Mouse (Mus musculus) inflammation-experienced regulatory T-cells, adult 6 months (primary cell): ENCODE measurements around the gene Mesp2. TPM values are rescaled to one million over a fixed set of nuclear protein-coding genes. Genes with fewer than 3 reads are reported as not detected.

Experiments used
- ATAC-seq: one replicate; pipeline ENCODE4 v1.8.0; 2017
- polyA plus RNA-seq, 3 experiments: library from polyadenylated mRNA; unstranded; fragments of 100-300 nt; shearing (Covaris generic); gene quantifications; one replicate each; pipeline ENCODE4 v1.2.1; 2017

Gene Mesp2
- polyA plus RNA-seq, 3 experiments from 2014 or later = 0.24 to 0.29 TPM; not detected in 1

DNA sequence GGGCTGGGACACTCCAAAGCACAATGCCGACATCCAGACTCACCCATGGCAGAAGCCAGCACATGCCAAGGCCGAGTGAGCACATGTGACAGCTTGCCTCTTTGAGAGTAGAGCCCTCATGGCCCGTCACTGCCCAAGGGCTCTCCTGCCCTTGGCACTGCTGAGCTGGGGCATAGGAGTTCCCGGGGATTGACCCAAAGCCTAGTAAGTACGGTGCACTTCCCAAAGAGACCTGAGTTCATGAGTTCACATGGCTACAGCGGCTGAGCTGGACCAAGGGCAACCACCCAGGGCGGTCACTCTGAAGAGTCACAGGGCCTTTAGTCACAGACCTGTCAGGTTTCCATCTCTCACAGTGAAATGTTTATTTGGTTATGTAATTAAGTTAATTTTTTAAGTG is 2.0 kb upstream of the Mesp2 start:
- no peak for ATAC-seq

DNA sequence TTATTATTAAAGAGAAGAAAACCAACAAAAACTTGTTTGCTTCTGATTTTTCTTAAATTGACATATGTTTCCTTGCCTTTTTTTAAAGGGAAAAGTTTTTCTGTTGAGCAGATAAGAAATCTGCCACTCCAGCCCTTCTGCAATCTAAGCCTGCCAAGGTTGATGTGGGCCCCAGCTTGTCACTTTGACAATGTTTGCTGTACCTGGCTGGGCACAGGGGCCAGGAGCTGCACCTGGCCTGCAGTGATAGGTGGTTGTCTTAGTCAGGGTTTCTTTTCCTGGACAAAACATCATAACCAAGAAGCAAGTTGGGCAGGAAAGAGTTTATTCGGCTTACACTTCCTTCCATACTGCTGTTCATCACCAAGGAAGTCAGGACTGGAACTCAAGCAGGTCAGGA is 2.9 kb downstream of the Mesp2 start:
- no peak for ATAC-seq

DNA sequence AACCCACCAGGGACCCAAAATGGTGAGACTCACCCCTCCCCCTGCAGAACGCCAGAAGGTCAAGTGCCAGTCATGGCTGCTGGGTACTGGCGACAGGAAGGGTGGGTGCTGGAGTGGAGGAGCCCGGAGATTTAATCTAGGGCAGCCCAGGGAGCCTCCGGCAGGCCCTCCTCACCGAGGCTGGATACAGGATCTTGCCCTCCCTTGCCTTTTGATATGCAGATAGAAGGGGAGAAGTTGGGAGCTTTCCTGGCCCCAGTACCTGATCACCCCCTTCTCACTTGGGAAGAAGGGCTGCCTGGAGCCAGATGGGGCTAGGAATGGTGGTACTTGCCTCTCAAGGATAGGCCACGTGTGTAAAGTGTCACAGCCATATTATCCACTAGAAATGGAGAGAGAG is 7.8 kb downstream of the Mesp2 start:
- ATAC-seq = no peak

DNA sequence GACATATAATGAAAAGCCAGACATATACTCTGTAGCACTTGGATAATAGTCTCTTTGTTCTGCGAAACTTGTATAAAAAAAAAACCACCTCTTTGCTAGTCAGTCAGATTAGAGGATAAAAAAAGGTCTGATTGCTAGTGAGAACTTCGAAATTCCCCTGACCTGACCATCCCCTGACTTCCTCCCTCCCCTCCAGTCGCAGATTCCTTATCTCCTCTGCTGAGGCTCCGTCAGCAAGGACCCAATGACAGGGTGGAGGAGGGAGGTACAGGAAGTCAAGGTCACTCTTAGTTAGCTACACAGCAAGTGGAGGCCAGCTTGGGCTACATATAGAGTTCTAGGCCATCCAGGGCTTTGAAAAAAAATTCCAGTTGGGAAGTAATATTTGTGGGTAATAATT is 9.0 kb downstream of the Mesp2 start:
- no peak for ATAC-seq

DNA sequence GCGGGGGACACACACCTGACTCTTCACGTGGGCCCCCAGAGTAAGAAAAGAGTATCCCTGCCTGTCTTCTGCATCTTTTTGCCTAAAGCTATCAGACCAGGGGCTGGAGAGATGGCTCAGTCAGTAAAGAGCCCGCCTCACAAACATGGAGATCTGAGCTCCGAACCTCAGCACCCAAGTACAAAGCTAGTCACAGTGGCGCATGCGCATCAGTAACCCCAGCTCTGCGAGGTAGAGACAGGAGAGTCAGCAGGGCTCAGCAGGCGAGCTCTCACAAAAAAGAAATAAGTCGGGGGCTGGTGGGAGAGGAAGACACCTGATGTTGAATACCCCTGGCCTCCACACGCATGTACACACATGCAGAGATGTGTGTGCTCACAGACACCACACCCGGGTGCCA is 9.5 kb downstream of the Mesp2 start:
- ATAC-seq = no peak

DNA sequence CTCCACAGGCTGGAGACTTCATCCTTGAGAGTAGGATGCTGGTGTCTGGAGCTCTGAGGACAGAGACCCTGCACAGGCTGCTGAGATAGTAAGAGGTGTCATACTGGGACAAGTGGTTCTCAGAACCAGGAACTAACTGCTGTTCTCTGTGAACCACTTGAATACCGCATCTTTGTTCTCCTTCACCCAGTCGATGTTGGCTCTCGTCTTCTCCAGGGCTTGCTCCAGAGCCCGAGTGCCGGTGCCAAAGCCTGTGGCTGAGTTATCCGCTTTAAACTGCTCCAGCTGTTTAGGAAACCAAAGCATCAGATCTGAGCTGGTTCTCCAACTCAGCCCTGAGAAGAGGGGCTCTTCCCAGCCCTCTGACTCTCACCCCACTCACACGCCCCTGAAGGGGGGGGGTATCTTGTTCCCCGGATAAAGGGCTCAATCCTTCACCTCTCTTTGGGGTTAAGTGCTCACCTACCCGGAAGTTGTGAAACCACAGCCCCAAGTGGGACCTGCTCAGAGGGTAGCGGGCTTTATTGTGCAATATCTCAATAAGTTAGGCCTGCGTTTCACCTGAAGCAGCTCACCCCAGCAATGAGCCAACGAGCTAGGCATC is 11.7 kb downstream of the Mesp2 start:
- no peak for ATAC-seq

DNA sequence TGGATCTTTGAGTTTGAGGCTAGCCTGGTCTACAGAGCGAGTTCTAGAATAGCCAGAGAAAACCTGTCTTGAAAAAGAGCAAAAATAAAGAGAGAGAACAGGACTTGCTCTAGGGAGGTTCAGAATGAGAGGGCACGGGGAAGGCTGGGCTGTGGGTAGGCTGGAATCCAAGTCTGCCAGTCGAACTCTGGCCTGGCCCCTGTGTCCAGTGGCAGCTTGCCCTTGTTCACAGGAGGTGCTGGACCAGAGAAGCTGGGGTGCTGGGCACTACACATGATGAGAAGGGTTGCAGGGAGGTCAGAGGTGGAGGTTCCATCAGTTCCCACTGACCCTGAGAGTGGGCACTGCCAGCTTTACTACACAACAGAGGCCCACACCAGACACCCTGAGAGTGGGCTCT is 17.8 kb downstream of the Mesp2 start:
- ATAC-seq = no peak

DNA sequence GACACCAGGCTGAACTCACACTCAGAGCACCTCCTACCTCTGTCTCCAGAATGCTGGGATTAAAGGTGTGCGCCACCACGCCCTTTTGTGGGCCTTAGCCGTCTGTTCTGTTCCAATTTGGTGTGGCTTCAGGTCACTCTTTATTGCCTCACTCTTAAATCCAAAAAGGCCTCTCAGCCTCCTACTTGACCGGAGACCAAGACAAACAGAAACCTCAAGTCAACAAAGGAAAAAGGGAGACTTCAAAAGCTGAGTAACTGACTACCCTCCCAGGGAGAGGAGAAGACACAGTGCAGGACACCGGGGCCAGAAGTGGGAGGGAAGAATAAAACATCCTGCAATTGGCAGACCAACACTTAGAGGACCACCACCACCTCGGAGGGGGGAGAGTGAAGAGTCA is 20.6 kb downstream of the Mesp2 start:
- ATAC-seq = no peak

DNA sequence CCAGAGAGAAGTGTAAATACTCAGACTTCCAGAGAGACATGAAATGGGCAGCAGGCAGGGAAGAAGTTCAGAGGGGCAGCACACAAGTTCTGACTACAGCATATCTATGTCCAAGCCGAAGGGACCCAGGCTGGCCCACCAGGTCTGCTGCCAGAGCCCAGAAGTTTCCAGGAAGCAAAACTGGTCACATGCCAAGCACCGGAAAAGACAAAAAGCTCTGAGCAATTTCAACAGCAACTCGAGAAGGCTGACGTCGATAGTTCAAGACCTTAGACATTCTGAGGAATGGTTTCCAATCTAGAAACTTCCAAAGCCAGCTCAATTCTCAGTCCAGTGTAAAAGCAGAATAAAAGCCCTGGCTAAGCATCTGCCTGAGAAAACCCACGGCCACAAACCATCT is 21.1 kb downstream of the Mesp2 start:
- no peak for ATAC-seq

DNA sequence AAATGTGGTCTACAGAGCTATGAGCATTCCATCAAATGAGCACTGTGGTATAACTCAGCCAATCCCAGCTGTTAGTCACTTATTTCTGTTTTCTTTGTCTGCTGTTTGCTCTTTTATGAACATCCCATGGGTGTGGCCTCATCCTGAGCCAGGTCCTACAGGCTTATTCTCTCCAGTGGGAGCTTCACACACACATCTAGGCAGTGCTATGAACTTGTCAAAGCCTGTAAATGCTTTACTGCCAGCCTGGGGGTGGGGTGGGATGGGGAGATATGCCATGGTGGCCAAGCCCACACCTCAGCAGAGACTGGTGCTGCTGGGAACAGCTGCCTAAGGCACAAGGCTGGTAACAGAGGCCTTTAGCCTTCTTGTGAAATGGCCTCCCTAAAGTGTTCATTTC is 22.5 kb downstream of the Mesp2 start:
- ATAC-seq = no peak

DNA sequence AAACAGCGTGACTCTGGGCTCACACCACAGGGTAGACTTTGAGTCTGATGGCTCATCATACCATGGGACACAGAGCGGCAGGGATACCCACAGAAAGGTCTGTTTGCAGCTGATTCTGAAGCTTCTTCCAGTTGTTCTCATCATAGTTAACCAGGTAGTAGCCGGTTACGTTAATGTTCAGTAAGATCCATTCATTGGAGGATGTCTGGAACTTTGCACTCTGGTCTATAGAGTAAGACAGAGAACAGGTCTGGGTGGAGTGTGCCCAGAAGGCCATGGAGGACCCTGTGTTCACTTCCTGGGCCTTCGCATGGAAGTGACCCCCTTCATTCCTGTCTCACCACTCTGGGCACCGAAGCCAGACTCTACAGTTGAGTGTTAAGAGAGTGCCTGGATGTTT is 24.7 kb downstream of the Mesp2 start:
- no peak for ATAC-seq

DNA sequence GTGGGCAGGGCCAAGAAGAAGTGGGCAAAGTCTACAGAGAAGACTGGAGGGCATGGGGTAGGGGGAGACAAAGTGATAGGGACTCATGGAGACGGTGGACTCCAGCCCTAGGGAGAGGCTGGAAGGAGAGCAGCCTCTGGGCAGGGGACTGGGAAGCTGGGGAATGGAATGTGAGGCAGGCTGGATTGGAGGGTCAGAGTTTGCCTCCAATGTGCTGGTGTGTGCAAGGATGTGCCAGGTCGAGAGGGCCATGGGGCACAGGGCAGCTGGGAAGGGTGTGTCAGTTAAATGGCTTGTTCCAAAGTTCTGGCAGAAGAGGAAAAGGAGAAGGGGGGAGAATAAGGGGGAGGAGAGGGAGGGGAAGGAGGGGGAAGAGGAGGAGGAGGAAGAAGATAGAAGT is 26.7 kb downstream of the Mesp2 start:
- ATAC-seq = no peak

DNA sequence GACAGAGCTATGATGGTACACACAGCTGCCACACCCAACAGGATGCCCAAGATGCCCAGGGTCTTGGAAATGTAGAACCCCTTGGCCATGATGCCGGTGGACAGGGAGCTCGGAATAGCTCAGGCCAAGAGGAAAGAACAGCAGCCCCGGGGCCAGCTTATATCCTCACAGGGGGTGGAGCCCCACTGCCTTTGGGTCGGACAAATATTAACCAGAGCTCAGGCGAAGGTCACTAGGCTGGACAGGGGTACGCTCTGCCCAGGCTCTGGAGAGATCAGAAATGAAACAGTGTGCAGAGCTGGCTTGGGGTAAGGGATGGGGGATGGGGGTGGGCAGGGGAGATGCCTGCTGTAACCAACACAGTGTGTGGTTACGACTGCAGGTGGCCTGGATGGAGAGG is 31.6 kb downstream of the Mesp2 start:
- ATAC-seq = no peak

DNA sequence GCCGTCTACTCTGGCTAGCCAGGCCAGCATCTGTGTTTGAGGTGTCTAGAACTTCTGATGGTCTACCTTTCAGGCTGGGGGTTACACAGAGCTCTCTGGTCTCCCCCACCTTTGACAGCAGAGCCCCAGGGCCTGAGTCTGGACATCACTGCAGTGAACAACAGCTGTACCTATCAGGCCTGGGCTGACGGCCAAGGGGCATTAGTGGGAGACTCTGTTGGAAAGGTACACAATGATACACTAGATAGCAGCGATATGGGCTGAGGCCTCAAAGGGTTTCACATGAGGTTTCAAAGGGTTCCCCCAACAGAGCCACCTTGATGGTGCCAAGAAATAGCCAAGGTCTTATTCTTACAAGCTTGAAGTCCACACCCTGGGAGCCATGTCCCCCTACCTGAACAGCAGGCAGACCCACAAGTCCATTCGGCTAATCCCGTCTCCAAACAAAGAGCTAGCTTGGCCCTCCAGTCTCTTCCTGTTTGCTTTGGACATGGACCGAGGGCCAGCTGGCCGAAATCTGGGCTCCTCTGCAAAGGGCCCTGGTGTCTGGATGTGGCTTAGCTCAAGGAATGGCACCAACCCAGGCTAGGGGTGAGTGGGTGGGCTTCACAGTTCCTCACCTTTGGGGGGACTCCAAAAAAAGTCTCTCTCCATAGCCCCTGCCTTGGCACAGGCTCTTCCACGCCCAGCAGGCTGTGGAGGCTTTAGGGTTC is 33.7 kb downstream of the Mesp2 start:
- ATAC-seq = no peak

DNA sequence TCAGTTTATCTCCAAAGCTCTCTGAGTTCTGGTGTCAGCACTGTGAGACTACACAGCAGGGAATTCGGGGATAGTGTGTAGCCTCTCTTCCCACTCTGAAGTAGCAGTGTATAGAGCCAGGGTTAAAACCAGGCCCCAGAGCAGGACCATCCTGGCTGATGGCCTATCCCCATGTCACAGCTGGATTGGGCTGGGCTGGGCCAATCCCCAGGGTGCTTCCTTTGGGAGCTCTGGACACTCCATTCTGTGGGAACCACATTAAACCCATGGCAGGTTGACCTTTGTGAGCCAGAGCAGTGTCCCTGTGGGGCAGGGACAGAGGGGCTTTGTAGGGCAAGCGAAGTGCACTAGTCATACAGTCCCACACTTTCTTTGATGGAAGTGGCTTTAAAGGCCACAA is 35.8 kb downstream of the Mesp2 start:
- ATAC-seq = no peak

DNA sequence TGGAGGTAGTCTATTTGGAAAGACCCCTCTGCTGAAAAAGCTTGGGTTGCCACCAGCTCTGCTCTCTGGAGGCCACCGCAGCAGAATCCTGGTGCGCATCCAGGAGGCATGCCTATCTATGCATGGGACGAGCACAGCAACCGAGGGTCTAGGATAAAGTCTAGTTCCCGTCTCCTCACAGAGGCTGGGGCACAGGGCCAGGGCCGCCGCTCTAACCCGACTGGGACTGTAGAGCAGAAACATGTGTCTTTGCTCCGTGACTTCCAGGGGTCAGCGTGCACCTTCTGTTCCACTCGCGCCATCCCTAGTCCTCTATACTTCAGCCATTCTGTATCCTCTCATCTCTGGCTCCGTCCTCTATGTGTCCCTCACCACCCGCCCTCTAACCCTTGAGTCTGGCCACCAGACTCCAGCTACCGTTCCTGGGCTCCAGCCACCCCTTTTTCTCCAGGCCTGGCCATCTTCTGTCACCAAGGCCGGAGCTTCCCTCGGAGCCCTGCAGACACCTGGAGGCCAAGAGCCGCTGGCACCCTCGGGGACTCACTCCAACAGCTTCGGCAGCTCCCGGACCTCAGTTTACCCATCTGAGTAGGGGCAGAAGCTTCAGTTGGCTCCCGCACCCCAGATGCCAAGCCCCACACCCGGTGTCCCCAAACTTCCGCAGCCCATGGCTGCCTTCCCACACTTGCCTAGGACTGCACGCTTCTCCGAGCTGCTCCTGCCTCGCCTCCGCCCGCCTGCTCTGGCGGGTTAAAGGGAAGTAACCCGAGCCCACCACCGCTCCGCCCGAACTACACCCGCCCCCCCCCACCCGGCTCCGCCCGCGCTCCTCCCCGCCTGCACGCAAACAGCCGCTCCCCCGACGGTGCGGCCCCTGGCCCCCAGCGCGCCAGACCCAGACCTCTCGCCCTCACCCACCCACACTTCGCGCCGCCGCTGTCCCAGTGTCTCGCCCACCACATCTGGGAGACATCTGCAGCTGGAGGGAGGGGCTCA is 37.2 kb downstream of the Mesp2 start:
- ATAC-seq = no peak

DNA sequence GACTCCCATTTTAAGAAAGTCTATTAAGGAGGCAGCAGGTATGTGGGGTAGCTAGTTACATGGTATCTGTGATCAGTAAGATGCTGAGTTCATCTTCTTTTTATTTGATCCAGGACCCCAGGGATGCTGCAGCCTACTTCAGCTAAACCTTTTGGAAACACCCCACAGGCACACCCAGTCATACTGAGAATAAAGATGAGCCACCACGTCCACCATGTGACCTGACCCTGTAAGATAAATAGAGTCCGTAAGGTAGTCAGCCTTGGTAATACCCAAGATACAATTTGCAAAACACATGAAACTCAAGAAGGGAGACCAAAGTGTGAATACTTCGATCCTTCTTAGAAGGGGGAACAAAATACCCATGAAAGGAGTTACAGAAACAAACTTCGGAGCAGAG is 45.8 kb downstream of the Mesp2 start:
- ATAC-seq = no peak

DNA sequence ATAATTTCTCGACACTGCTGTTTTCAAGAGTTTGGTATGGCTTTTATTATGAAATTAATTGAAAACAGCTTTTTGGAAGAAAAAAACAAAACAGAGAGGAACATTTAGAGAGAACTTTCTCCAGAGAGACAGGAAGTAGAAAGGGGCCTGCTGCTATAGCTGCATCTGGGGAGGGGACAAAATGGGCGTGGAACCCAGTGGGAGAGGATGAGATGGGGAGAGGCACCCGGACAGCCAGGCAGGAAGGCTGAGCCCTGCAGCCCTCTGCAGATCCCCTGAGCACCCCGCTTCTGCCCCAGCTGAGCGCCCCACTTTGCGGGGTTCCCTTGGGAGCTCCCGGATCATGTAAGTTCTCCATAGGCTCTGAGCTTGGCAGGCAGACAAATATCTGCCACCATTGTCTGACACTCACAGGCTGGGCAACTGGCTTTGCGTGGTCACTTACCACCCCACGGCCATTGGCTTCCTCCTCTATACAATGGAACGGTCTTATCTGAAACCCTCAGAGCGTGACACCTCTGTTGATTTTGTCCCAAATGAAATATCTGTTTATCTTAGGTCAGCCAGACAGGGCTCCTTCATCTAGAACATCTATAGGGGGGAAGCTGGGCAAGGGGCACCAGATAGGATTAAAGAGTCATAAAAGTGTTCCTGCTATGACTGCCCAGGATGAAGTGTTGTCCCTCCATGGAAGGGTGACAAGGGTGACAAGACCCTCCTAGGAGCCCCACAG is 47.8 kb downstream of the Mesp2 start:
- ATAC-seq = no peak

DNA sequence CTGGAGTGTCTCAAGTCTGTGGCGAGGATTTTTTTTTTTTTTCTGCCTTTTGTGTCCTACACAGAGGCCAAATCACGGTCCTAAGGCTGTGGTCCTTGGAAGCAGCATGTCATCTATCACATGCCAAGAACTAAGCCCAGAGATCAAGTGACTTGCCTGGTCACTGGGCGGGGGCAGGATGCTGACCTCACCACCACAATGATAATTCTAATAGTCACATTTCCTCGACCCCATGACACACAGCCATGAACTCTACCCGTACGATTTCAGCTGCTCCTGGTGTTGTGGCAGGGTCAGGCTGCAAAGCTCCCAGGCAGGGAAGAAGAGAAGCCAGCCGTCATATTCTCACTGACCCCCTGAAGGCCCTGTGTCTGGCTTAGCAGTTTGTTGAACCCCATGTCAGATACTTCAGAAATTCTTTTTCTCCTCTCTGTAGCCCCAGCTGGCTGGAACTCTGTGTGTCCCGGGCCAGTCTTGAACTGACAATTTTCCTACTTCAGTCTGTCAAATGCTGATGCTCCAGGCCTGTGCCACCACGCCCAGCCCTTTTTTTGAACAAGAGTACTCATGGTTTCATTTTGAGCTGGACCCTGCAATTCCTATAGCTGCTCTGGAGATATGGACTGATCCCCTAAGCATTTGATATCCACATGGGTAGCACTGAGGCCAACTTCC is 48.6 kb downstream of the Mesp2 start:
- no peak for ATAC-seq

DNA sequence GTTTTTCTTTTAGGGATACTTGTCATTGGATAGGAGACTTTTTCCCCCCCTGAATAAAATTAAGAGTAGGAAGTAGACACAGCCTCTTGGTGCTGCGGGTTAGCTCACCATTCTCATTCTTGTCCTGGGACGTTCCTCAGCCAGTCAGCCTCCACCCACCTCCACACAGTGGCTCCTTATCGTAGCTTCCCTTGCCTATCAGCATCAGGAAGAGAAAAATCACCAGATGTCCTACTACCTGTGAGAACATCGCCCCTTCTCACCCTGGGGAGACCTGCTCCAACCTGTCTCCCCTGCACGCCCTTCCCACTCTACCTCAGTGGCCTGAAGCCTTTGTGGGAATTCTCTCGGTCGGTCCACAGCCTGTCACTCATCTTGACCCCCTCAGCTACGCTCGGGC is 50.3 kb downstream of the Mesp2 start, which contains the start of gene Anpep:
Anpep (minus strand) TSS at position 249 of the 400 bp plus-strand sequence.
- no peak for ATAC-seq

DNA sequence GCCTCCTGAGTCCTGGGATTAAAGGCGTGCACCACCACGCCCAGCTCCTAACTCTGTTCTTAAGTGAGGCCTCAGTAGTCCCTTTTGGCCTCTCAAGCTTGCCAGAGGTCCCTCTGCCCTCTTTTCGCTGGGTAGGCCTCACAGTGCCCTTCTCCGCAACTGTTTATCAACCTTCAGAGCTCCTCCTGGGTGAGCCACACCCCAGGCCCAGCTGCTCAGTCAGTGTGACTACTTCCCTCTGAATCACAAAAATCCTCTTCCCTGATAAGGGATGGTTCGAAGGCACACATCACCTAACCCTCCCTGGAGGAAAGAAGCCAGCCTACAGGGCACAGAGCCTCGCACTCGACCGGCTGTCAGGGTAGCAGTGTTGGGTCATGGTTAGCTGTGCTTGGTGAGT is 51.3 kb downstream of the Mesp2 start:
- ATAC-seq = no peak
